Mouse (Mus musculus) forebrain, embryonic 16.5 days (tissue): ENCODE data around the gene S1pr1. TPM values are rescaled to one million over a fixed set of nuclear protein-coding genes. Genes with fewer than 3 reads are reported as not detected.

Experiments
- ATAC-seq: fragments of 200-750 bp; cut with Nextera tagmentation; 2 replicates; pipeline ENCODE4 v1.8.0; 2017; ENCODE audit warnings: mild to moderate bottlenecking, moderate library complexity
- H3K27ac ChIP-seq: fragments of 300-500 bp; sonication (generic); 2 replicates; pipeline ENCODE4 v1.5.1; 2014; ENCODE audit warnings: low read length, control low read depth
- H3K27me3 ChIP-seq: fragments of 300-500 bp; sonication (generic); replicated peaks from 2 replicates; pipeline ENCODE4 v1.6.1; 2014; ENCODE audit warnings: low read length; ENCODE audit not compliant: control insufficient read depth, insufficient read depth
- H3K36me3 ChIP-seq: fragments of 300-500 bp; sonication (generic); 2 replicates; pipeline ENCODE4 v1.6.1; 2014; ENCODE audit not compliant: control insufficient read depth, insufficient read depth
- H3K4me1 ChIP-seq: fragments of 300-500 bp; sonication (generic); replicated peaks from 2 replicates; pipeline ENCODE4 v1.6.1; 2014; ENCODE audit warnings: low read length; ENCODE audit not compliant: control insufficient read depth, insufficient read depth
- H3K4me2 ChIP-seq: fragments of 300-500 bp; sonication (generic); 2 replicates; pipeline ENCODE4 v1.6.1; 2014; ENCODE audit warnings: mild to moderate bottlenecking, low read length, control low read depth
- H3K4me3 ChIP-seq: fragments of 300-500 bp; sonication (generic); replicated peaks from 2 replicates; pipeline ENCODE4 v1.5.1; 2014; ENCODE audit warnings: mild to moderate bottlenecking, low read length, control low read depth
- H3K9ac ChIP-seq: fragments of 300-500 bp; sonication (generic); replicated peaks from 2 replicates; pipeline ENCODE4 v1.6.1; 2014; ENCODE audit warnings: low read depth, low read length, control low read depth
- H3K9me3 ChIP-seq: fragments of 300-500 bp; sonication (generic); 2 replicates; pipeline ENCODE4 v1.6.1; 2016; ENCODE audit warnings: low read length; ENCODE audit not compliant: control insufficient read depth
- WGBS: fragments of 180-500 bp; shearing (Covaris S2); extraction: QIAGEN DNeasy Blood & Tissue Kit; methylation state at CpG from one replicate; pipeline ENCODE4 v1.1.7; 2014; 5-methylcytosine and 5-hydroxymethylcytosine counted together
- polyA plus RNA-seq: library from polyadenylated mRNA; unstranded; fragments of >200 nt; fragmentation: Nextera tagmentation; extraction: Ambion mirVana; gene quantifications from 2 replicates; pipeline ENCODE4 v1.2.1, GENCODE M21; 2015

S1pr1 gene
- polyA plus RNA-seq, 1 experiment from 2014 or later: 26.4 TPM

DNA sequence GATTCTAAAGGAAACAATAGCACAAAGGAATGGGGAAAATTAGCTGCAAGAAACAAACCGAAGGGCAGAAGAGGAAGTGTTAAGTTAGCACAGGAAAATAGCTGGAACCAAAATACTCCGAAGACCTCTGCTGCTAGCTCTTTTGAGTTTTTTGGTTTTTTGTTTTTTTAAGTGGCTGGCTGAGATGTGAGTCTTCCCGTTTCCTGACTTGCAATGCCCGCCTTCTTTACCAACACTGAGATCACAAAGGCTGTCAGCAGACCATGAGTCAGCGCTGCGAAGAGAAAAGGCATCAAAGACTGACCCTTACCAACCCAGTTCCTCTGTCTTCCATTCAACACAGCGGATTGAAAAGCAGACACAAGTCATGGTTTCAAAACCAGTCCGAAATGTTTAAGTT lies 25.5 kb downstream of the S1pr1 start:
- H3K9ac ChIP-seq: no peak overlapping the region
- no peak for ATAC-seq
- no peaks in the 10 kb centered on the region for H3K36me3 ChIP-seq
- no peaks in the 10 kb centered on the region for H3K9me3 ChIP-seq
- H3K4me2 ChIP-seq: no peak overlapping the region
- H3K27ac ChIP-seq: no peak overlapping the region
- no peak overlapping the region for H3K4me3 ChIP-seq
- no peaks in the 10 kb centered on the region for H3K27me3 ChIP-seq
- 32% methylated on average over 8 of the region's 8 CpGs for whole genome bisulfite sequencing
- no peaks in the 10 kb centered on the region for H3K4me1 ChIP-seq

DNA sequence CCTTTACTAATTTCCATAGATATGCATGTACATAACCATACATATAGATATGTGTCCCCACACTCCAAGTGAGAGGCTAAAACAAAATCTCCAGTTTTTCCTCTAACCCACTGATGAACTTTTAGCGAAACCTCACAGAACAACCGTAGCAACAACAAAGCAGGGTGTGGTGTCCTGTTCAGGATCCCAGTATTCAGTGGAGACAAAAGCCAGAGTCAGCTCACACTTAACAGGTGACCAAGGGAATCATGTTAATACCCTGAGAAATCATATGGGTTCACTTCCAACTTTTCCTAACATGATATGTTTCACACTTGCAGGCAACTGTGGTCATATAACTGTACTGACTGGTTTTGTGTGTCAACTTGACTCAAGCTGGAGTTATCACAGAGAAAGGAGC lies 27.1 kb downstream of the S1pr1 start:
- Histone ChIP-seq H3K27ac (no peak overlapping the region), H3K36me3 (no peaks in the 10 kb centered on the region), H3K9me3 (no peaks in the 10 kb centered on the region), H3K27me3 (no peaks in the 10 kb centered on the region), H3K4me1 (no peaks in the 10 kb centered on the region), H3K4me3 (no peak overlapping the region), H3K9ac (no peak overlapping the region), H3K4me2 (no peak overlapping the region)
- 86% methylated on average over 2 of the region's 2 CpGs for WGBS
- ATAC-seq: no peak

DNA sequence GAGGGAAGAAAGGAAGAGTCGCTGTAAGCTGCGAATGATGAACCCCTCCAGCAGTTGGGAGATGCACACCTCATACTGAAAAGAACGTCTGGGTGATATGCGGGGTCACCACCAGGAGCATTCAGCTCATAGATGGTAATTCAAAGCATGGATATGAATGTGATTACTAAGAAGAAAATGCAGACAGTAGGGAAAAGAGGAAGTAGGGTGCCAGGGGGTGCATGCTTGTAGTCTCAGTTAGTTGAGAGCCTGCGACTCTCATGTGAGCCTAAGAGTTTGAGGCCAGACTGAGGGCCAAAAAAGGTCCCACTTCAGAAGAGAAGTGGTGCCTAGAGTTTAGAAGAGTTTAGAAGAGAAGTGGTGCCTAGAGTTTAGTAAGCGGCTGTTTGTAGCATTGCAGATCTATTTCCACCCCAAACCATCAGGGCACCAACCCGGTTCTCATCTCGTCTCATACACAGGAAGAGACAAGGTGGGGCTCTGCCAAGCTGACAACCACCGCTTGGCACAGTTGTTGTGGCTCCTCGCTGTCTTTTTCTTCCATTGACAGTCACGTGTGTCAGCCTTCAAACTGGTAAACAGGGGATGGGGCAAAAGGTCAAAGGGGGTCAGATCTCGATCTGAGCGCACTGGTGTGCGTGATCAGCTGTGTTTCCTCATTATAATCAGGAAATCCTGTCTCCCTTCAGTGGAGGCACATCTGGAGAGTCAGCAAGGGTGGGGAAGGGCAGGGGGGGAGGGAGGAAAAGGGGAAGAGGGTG lies 32.4 kb downstream of the S1pr1 start:
- H3K9ac ChIP-seq: no peak overlapping the region
- ATAC-seq: no peak
- no peaks in the 10 kb centered on the region for H3K4me1 ChIP-seq
- 78% methylated on average over 14 of the region's 14 CpGs for WGBS
- H3K4me2 ChIP-seq: no peak overlapping the region
- no peaks in the 10 kb centered on the region for H3K36me3 ChIP-seq
- no peak overlapping the region for H3K27ac ChIP-seq
- H3K9me3 ChIP-seq: no peaks in the 10 kb centered on the region
- H3K27me3 ChIP-seq: no peaks in the 10 kb centered on the region
- H3K4me3 ChIP-seq: no peak overlapping the region

DNA sequence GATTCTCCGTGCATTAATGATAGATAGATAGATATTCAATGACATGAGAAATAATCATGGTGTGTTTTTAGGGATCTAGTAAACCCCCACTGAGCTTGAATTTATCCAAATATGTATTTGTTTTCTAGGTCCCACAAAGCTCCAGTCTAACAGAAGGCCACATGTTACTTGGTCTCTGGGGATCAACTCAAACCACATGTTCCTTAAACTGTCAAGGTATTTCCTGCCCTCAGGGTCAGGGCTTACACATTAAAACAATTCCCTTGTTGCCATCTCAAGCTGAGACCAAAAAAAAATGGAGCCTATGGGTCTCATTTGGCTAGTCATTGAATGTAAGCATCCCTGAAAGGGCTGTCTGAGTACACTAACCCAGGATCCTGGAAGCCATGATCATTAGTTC lies 33.7 kb downstream of the S1pr1 start:
- no peak overlapping the region for H3K4me3 ChIP-seq
- no peaks in the 10 kb centered on the region for H3K36me3 ChIP-seq
- H3K27ac ChIP-seq: no peak overlapping the region
- no peak overlapping the region for H3K4me2 ChIP-seq
- H3K4me1 ChIP-seq: no peaks in the 10 kb centered on the region
- no peak overlapping the region for H3K9ac ChIP-seq
- ATAC-seq: no peak
- H3K27me3 ChIP-seq: no peaks in the 10 kb centered on the region
- no peaks in the 10 kb centered on the region for H3K9me3 ChIP-seq
- WGBS: 89% methylated on average over 1 of the region's 1 CpGs

DNA sequence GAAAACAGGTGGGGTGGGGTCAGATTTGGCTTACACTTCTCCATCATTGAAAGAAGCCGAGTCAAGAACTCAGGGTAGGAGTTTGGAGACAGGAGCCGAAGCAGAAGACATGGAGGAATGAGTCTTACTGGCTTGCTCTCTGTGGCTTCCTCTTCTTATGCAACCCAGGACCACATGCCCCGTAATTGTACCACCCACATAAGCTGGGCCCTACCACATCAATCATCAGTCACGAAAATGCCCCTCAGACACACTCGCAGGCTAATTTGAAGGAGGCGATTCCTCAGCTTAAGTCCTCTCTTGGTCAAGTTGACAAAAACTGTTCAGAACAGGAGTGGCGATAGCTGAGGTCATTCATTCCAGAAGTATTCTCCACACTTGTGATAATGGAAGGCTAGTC lies 35.9 kb downstream of the S1pr1 start:
- H3K36me3 ChIP-seq: no peaks in the 10 kb centered on the region
- no peak for ATAC-seq
- no peak overlapping the region for H3K4me2 ChIP-seq
- H3K9me3 ChIP-seq: no peaks in the 10 kb centered on the region
- WGBS: 91% methylated on average over 7 of the region's 7 CpGs
- H3K27me3 ChIP-seq: no peaks in the 10 kb centered on the region
- no peaks in the 10 kb centered on the region for H3K4me1 ChIP-seq
- H3K4me3 ChIP-seq: no peak overlapping the region
- no peak overlapping the region for H3K27ac ChIP-seq
- no peak overlapping the region for H3K9ac ChIP-seq

DNA sequence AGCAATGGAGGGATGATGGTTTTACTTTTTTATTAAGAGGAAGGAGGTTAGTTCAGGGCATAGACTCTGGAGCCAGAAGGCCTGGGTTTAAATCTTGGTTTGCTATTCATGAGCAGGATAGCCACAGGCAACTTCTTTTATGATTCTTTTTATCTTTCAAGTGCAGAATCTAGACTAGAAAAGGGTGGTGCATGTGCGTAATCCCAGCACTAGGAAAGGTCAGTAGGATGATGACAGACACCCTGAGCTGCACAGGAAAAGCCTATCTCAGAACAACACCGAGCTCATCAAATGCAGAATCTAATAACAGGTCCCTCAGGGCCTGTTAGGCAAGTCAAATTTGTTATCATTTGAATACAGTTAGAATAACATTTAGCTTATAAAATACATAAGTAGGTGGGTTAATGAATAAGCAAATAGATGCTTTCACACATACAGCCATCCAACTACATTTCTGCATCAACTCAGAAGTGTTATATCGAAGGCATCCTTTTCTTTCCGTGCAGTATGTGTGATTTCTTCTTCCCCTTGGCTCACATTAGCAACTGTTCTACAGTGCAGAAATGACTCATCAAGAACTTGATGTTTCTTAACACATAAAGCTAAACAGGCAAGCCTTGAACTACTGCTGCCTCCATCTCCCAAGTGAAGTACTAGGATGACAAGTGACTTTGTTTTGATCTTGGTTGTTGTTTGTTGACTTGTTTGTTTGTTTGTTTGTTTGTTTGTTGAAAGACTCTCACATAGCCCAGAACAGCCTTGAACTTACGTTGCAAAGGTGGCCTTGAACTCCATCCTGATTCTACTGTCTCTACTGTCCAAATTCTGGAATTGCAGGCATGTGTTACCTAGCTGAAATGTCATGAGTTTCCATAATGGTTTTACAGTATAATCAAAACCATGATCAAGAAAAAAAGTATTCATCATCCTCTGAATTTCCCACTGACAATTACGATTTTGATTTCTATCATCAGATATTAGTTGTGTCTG lies 39.0 kb downstream of the S1pr1 start:
- no peak overlapping the region for H3K9ac ChIP-seq
- no peak overlapping the region for H3K27ac ChIP-seq
- WGBS: 84% methylated on average over 6 of the region's 6 CpGs
- no peak overlapping the region for H3K4me2 ChIP-seq
- ATAC-seq: no peak
- H3K4me1 ChIP-seq: no peaks in the 10 kb centered on the region
- no peaks in the 10 kb centered on the region for H3K36me3 ChIP-seq
- no peaks in the 10 kb centered on the region for H3K27me3 ChIP-seq
- H3K9me3 ChIP-seq: no peaks in the 10 kb centered on the region
- no peak overlapping the region for H3K4me3 ChIP-seq

DNA sequence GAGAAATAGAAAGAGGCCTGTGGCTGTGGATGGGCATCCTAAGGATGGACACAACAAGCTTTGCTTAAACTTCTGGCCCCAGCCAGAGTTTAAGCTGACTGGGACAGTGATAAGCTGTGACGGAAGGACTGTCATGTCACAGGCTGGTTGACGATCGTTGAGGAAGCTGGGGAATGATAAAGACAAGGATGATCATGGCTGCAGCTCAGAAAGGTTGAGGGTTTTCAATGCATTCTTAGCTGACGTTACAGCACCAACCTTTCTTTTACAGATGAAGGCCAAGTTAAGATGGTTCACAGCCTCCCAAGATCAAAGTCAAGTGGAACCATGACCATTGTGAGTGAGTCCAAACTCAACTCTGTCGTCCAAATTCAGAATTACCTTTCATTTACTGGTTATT lies 40.2 kb downstream of the S1pr1 start:
- no peak overlapping the region for H3K4me2 ChIP-seq
- no peaks in the 10 kb centered on the region for H3K4me1 ChIP-seq
- no peak overlapping the region for H3K4me3 ChIP-seq
- WGBS: 87% methylated on average over 5 of the region's 5 CpGs
- H3K27me3 ChIP-seq: no peaks in the 10 kb centered on the region
- no peaks in the 10 kb centered on the region for H3K36me3 ChIP-seq
- ATAC-seq: no peak
- H3K27ac ChIP-seq: no peak overlapping the region
- H3K9me3 ChIP-seq: no peaks in the 10 kb centered on the region
- no peak overlapping the region for H3K9ac ChIP-seq

DNA sequence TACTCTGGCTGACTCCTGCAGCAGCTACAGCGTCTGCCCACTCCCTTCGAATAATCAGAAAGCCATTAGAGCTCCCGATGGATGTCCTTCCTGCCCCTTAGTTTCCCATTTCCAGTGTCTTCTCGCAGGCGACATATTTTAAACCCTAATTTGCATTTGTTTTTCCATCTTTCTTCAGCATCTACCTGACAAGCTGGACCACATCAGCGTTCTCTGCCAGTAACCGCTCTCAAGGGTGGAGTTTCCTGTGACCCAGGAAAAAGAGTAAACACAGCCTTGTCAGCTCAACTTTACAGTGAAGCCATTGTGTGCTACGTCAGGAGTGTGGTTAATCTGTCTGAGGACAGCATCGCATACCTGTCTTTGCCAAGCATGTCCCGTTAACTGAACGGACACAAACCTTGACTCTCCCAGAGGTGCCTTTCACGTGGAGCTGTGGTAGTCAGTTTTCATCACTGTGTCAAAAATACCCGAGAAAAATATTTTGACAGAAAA lies 41.2 kb downstream of the S1pr1 start:
- H3K9me3 ChIP-seq: no peaks in the 10 kb centered on the region
- no peak for ATAC-seq
- no peak overlapping the region for H3K9ac ChIP-seq
- no peaks in the 10 kb centered on the region for H3K27me3 ChIP-seq
- H3K4me3 ChIP-seq: no peak overlapping the region
- H3K27ac ChIP-seq: no peak overlapping the region
- H3K36me3 ChIP-seq: no peaks in the 10 kb centered on the region
- H3K4me2 ChIP-seq: no peak overlapping the region
- 69% methylated on average over 13 of the region's 13 CpGs for WGBS
- no peaks in the 10 kb centered on the region for H3K4me1 ChIP-seq

DNA sequence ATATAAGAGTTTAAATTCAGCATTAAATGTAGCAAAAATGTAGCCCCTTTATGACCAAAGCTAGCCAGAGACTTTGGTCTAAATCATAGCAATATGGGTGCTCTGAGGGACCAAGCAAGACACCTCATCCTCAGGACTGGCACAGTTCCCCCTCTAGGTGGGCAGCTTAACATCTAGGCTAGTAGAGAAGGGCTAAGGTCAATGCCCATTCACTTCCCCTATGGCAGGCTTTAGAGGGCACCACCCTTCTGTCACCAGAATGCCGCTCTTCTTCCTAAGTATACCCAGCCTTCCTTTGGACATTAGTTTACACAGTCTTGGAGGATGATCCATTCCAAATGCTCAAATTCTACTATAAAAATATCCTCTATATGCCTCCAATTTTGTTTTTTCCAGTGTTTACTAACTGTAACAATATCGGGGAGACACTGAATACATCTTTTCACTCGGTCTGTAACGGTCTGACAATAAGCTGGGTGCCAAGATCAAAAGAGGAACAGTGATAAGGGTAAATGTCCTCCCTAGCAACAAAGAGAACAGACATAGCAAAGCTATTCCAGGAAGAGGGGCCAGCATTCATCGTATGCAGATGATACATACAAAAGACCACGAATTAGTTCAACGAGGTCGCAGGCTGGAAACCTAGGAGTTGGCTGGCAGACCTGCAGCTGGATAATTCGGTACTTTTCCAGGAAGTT lies 41.8 kb downstream of the S1pr1 start:
- no peak overlapping the region for H3K27ac ChIP-seq
- H3K4me2 ChIP-seq: no peak overlapping the region
- H3K4me1 ChIP-seq: no peaks in the 10 kb centered on the region
- no peaks in the 10 kb centered on the region for H3K36me3 ChIP-seq
- no peak for ATAC-seq
- 51% methylated on average over 9 of the region's 9 CpGs for WGBS
- H3K27me3 ChIP-seq: no peaks in the 10 kb centered on the region
- H3K4me3 ChIP-seq: no peak overlapping the region
- H3K9ac ChIP-seq: no peak overlapping the region
- no peaks in the 10 kb centered on the region for H3K9me3 ChIP-seq
